Mouse (Mus musculus): ENCODE results near the gene Wnt5b.

Gene Wnt5b

DNA sequence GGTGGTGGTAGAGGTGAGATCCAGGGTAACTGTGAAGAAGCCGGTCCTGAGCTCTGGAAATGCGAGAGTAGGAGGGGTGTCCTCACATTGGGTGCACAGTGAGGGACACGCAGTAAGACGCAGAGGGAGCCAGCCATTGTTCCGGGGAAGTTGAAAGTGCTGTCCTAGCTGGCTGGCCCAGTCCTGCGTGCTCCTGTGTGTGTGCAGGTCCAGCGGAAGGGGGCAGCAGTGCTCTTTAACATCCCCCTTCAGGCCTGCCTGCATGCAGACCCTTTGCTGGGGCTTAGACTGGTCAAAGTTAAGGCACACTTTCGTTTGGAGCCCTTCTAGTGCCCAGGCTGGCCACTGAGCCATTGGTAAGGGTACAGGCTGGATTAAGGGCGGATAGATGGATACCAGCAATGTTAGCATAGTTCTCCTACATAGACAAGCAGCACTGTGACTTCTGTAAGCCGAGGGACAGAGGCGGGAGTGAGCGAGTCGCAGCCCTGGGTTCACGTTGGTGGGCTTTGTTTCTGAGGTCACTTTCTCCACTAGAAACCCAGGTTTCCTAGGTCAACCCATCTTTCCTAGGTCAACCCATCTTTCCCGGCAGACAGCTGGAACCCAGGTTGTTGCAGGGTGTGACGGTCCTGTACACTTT, 61.1 kb downstream of the Wnt5b start:
- DNase-seq = peak; percentile 60 to 68

DNA sequence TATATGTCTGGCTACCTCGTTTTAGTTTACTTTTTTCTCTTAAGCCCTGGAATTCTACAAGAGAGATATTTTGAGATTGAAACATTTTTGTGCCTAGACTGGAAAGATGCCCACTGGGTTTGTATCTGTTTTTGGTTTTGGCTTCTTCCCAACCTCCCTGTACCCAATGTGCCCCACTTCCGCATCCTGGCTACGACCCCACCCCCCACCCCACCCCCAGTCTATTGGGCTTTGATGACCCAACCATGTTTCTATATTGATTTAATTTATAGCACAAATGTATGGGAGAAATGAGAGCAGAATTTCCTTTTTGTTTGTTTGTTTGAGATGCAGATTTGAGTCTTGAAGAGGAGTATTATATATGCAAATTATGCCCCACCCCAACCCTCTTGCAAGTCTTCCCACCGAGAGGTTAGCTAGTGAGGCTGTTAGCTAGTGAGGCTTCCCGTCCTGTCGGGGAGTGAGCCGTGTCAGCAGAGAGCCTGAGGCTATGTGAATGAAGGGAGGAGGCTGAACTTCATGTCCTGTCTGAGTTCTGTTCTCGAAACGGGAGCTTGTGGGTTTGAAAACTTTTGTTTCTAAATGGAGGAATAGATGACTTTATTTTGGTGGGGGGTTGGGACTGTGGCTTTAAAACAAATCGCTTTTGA, 62.3 kb downstream of the Wnt5b start:
- peak in 1 of 2 experiments; percentile 29 for DNase-seq

DNA sequence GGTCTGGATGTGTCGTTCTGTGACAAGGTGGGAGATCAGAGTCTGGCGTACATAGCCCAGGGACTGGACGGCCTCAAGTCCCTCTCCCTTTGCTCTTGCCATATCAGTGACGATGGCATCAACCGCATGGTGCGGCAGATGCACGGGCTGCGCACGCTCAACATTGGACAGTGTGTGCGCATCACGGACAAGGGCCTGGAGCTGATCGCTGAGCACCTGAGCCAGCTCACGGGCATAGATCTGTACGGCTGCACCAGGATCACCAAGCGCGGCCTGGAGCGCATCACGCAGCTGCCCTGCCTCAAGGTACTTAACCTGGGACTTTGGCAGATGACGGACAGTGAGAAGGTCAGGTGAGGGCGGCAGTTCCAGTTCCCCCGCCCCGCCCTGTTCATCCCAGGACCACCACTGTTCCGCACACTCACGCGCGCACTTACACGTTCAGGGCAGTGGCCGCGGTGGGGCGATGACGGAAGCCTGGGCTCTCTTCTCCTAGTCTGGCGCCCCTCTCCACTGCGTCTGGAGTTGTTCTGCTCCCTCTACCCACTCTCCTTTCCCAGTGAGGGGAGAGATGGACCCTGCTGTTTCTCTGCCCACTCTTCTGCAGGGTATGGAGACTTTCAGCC, 63.3 kb downstream of the Wnt5b start:
- peak; percentile 59 for DNase-seq

DNA sequence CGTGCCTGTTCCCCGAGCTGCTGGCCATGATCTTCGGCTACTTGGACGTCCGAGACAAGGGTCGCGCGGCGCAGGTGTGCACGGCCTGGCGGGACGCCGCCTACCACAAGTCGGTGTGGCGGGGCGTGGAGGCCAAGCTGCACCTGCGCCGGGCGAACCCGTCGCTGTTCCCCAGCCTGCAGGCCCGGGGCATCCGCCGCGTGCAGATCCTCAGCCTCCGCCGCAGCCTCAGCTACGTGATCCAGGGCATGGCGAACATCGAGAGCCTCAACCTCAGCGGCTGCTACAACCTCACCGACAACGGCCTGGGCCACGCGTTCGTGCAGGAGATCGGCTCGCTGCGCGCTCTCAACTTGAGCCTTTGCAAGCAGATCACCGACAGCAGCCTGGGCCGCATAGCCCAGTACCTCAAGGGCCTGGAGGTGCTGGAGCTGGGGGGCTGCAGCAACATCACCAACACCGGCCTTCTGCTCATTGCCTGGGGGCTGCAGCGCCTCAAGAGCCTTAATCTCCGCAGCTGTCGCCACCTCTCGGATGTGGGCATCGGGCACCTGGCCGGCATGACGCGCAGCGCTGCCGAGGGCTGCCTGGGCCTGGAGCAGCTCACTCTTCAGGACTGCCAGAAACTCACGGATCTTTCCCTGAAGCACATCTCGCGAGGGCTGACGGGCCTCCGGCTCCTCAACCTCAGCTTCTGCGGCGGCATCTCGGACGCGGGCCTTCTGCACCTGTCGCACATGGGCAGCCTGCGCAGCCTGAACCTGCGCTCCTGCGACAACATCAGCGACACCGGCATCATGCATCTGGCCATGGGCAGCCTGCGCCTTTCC, 64.1 kb downstream of the Wnt5b start:
- DNase-seq = peak; percentile 76 to 80

DNA sequence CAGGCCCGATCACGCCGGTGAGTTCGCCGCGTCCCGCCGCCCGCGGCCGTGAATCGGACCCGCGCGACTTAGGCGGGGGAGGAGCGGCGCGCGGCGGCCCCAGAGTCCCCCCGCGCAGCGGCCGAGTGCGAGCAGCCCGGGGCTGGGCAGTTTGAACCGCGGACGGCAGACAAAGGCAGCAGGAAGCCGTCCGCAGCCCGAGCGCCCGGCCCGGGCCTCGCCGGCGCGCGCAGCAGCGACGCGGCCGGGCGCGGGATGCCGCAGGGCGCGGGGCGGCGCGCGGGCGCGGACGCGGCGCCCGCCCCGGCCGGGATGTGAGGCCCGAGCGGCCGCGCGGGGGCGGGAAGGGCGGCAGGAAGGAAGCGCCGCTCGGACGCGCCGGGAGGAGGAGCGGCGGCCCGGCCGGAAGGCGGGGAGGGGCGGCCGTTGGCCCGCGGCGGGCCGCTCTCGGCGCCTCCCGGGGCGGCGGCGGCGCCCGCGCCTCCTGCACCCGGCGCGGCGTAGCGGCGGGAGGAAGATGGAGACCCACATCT, 64.7 kb downstream of the Wnt5b start, which contains the start of gene Fbxl14:
TSS of gene Fbxl14 (plus strand) at position 326 of the 533 bp plus-strand sequence.
- DNase-seq = peak in 1 of 2 experiments; percentile 81

DNA sequence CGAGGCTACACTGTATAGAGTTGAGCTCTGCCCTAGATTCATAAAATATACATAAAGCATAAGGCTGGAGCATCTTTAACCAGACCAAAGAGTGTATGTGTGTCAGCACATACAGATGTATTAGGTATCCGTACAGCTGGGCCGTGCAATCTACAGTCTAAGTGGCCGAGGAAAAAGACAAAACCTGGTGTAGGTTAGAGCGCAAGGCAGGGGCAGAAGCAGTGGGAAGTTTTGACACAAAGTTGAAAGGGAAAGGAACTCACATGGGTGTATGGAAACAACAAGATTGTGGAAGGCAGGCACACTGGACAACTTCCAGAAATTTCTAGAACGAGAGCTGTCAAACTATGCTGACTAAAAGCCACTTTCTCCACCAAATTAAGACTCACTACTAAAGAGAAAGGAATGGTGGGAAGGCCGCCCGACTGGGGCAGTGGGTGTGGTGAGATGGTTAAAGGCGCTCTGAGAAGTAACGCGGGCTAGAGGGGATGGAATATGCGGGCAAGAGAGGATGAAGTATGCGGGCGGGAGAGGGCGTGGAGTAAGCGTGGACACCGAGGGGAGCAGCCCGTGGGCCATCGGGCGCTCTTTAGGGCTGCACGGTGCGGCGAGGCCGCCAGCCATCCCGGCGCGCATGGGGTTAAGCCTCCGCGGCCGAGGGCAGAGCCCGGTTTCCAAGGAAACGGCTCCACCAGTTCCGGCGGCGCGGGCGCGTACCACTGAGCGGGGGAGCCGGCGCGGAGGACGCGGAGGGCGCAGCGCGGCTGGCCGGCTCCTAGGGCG, 65.4 kb downstream of the Wnt5b start:
- peak; percentile 92 for DNase-seq

DNA sequence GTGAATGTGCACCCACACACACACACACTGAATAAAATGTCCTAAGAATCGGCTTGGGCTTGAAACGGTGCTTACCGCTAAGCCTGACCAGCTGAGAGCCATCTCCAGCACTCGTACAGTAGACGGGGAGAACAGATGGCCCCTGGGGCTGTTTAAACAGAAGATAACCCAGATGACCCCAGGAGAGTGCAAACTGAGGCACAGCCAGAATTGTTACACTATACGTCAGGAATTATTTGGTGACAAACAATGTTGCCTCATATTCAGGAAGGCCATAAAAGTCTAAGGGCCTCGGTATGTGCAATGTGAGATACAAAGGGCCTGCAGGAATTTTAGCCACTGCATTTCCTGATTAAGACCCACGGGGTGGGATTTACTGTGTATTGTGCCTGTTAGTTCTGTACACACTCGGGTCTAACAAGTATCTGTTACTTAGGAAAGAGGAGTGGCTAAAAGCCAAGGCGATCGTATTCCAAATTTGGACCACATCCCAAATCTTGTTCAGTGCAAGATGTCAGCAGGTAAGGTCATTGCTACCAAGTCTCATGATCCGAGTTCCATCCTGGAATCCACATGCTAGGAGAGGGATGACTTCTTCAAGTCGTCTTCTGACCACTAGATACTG, 66.3 kb downstream of the Wnt5b start:
- no peak for DNase-seq

DNA sequence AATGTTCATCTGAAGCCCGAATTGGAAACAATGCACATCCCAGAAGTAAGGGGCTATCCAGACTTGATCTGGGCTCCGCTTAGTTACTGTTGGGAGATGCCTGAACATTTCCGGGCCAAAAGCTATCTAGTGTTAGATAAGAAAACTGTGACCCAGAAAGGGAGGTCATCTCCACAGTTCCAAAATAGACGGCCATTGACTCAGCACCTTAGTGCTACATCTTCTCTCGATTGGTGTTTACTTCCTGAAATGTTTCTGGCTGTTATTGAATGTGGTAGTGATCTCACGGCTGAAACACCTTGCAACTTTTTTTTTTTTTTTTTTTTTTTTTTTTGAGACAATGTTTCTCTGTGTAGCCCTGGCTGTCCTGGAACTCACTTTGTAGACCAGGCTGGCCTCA, 68.2 kb downstream of the Wnt5b start:
- no peak for DNase-seq

DNA sequence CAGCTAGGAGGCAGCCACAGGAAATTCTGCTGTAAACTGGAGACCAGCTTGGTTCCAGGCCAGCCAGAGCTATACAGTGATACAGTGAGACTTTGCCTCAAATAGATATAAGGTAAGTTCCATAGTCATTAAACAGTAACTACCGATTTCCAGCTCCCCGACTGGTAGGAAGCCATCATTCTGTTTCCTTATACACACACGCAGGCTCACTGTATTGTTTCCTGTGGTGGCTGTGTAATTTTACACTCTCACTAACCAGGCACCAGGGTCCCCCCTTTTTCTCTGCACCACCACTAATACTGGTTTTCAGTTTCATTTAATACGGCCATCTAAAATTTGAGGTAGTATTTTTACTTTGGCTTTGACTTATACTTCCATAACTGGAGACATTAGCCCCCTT, 70.2 kb downstream of the Wnt5b start:
- no peak for DNase-seq

DNA sequence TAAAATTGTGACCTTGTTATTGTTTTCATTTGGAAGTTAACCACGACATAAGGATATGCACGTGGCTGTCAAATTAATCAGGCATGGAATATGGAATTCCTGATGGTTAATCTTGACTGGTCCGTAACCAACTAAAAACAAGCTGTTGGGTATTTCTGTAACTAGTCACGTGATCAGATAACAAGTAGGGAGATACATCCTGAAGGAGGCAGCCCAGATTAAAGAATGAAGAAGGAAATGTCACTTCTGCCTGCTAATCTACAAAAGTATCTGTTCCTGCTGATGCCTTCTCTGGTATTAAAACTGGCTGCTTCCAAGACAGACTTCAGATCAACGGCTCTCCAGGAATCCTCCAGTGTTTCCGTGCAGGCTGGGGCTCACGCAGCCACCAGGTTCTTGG, 70.7 kb downstream of the Wnt5b start:
- DNase-seq = no peak

DNA sequence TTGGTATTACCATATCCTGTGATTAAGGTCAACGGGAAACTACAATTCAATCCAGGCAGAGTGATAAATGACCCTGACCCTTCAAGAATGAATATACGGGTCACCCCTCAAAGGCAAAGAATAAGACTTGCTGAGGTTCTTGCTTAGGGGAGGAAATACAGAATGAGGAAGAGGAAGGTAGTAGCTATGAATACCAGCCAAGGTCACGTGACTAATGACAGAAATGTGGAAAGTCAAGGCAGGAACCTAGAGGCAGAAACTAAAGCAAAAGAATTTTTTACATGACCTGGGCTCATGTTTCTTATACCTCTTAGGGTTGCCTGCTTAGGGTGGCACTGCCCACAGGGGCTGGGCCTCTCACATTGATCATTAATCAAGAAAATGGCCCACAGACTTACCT, 71.4 kb downstream of the Wnt5b start:
- no peak for DNase-seq

DNA sequence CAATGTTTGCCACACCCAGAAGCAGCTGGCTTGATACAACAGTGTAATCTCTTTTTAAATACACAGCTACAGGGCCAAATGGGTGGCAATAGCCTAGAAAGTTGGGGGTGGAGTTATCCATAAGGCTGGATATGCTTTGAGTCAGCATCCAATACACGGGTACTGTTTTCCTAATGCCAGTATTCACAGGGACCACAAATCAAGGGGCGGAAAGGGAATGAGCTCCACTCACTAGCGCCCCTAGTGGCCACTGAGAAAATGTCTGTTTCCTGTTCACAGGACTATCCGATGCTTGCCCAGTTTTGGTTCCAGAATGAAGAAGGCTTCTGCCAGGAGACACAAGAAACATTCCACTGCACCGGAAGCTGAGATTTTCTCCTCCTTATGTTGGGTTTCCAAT, 72.0 kb downstream of the Wnt5b start:
- peak; percentile 71 to 81 for DNase-seq

DNA sequence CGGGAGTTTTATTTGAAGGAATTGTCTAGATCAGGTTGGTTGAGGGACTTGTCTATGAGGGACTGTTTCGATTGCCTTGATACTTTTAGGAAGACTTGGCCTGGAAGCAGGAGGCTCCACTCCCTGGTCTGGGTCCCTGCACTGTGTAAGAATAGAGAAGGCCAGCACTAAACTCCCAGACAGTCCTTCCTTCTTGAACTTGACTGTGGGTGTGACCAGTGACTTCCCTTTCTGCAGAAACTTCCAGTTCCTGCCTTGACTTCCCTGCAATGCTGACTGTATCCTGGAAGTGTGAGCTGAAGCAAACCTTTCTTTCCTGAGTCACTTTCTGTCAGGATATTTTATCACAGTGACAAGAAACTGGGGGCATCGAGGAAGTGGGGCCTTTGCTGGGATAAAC, 73.4 kb downstream of the Wnt5b start:
- no peak for DNase-seq

DNA sequence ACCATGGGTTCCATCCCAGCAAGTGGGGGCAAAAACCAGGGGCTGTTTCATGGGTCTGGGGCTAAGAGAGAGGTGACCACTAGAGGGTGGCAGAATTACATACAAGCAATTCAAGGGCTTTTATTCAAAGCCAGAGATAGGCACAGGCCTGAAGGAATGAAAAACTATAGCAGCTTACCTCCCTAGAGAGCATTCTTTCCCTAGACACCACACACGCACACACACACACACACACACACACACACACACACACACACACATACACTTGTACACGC, 76.4 kb downstream of the Wnt5b start:
- DNase-seq = peak in 1 of 2 experiments; percentile 47

DNA sequence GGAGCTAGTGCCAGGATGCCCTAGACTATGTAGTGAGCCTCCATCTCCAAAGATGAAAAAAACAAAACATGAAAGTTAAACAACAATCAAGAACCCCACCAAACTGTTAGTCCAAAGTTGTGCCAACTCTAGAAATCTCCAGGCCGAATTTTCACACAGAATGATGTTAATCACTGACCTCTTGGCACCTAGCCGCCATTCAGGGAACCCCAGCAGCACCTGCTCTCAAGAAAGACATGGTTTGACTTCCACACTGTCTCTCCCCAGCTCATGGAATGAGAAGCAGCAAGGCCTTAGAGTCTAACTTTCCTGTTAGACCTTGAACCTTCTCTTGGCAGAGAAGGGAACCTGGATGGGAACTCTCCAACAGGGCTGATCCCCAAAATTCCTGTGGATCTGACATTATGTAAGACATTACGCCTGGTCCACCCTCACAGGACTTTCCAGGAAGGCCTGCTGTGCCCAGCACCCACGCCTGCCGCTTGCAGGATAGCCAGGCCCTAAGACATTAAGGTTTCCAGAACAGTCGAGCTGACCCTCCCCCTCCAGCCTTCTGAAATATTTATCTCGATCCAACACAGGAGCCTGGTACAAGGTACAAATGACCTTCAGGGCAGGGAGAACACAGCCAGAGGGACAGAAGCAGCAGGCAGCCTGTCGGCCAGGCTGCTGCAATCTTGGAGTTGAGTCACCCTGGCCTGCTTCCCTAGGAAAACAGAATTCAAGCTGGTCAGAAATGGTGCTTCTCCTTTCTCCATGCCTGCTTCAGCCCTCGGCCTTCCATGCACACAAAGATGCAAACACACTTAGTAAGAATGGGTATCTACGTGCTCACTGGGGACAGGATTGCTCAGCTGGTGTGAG, 77.0 kb downstream of the Wnt5b start:
- DNase-seq = peak; percentile 60

DNA sequence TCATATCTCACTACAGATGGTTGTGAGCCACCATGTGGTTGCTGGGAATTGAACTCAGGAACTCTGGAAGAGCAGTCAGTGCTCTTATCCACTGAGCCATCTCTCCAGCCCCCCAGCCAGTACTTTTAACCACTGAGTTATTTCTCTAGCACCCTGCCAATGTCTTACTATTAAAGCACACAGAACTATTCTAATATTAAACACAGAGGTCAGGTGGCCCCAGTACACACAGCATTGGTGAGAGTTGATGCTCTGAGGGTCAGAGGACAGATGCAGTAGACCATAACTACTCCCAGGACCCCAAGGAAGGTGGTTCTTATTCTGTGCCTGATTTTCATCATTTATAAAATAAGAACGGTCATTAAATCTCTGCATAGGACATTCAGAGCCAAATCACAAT, 78.0 kb downstream of the Wnt5b start:
- DNase-seq = no peak

DNA sequence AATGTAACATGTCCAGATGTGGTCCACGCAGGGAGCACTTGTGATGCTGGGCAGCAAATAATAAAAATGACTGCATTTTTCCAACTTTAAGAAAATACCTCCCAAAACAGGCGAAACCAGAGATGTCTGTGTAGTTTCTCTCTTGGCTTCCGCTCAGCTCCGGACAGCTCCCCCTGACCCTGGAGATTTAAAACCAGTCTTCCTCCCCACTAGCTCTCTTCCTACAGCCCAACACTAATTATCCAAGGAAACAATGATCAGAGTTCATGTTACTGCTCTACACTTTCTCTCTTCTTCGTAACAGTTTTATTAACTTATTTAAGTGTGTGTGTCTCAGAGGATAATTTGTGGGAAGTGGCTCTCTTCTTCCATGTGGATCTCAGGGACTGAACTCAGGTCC, 83.8 kb downstream of the Wnt5b start:
- no peak for DNase-seq

DNA sequence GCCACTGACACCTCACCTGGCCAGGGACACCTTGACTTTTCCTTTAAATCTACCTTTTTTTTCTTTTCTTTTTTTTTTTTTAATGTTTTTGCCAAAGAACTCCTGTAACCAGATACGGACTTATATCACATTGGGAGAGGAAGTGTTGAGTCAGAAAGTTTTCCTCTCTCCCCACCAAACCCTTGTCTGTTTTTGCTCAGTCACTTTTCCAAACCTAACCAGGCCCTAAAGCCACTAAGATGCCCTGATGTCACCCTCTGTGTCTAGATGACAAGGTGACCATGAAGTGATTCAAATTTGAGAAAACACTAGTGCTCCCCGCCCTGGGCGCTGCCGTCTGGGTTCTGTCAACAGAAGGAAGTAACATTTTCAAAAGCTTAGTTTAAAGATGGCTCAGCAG, 85.1 kb downstream of the Wnt5b start:
- no peak for DNase-seq

DNA sequence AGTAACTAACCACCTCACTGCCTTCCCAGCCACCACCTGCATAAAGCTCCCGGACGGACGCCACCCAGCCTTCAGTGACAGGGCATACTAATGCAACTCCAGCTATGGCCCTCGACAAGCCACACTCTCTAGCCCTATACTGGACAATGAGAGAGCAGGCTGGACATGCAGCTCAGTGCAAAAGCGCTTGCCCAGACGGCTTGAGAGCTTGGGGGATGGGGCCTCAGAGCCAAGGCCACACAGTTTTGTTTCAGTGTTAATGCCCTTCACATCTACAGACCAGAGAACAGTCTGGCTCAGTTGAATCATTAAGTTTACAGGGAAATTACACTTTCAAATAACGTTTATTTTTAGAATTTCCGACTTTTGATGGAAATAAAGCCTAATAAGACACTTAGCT, 86.0 kb downstream of the Wnt5b start:
- no peak for DNase-seq

DNA sequence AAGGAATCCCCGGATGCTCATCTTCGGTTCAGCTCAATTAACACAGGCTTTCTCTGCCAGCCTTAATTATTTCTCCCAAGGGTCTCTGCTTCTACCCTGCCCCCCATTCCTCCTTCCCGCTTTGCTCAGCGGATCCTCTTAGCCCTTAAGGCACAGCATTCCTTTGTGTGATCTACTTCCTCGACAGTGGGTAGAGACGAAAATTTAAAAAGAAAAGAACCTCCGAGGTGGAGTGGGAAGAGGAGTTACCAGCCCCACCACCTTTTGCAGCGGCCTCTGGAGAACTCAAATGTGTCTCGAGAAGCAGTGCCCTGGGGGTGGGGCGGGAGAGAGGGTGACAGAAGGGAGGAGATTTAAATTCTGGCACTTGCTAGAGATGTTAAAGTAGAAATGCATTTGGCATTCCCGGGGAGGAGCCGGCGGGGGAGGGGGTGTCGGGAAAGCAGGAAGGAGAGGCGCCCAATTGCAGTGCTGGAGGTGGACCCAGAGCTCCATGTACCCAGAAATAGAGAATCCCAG, 92.1 kb downstream of the Wnt5b start:
- peak; percentile 52 to 74 for DNase-seq

All from cerebellum, postnatal 25 days (tissue).